Mouse (Mus musculus): Measurements from ENCODE around the gene Sec16b.

Sec16b gene

GRCm38 (mm10) chr1:157558145-157558544 is 51.6 kb downstream of the Sec16b start:
- DNase-seq (ENCODE audit: low spot score in 2 of 2): no peak

GRCm38 (mm10) chr1:157559986-157560385 is 53.5 kb downstream of the Sec16b start:
- DNase-seq (ENCODE audit: low spot score in 2 of 2): no peak

- DNase-seq (ENCODE audit: low spot score in 2 of 2): no peak
Observed at GRCm38 (mm10) chr1:157560654-157561386, 54.3 kb downstream of the Sec16b start.

GRCm38 (mm10) chr1:157567819-157568218 is 61.3 kb downstream of the Sec16b start:
- no peak for DNase-seq (ENCODE audit: low spot score in 2 of 2)

- DNase-seq (ENCODE audit: low spot score in 2 of 2): no peak
Observed at GRCm38 (mm10) chr1:157569263-157570090, 62.9 kb downstream of the Sec16b start.

GRCm38 (mm10) chr1:157575316-157575715 is 68.8 kb downstream of the Sec16b start:
- no peak for DNase-seq (ENCODE audit: low spot score in 2 of 2)

GRCm38 (mm10) chr1:157578336-157578735 is 71.8 kb downstream of the Sec16b start:
- no peak for DNase-seq (ENCODE audit: low spot score in 2 of 2)

GRCm38 (mm10) chr1:157586556-157586955 is 80.0 kb downstream of the Sec16b start:
- no peak for DNase-seq (ENCODE audit: low spot score in 2 of 2)

GRCm38 (mm10) chr1:157592039-157592438 is 85.5 kb downstream of the Sec16b start:
- DNase-seq (ENCODE audit: low spot score in 2 of 2): no peak

- DNase-seq (ENCODE audit: low spot score in 2 of 2): no peak
Observed at GRCm38 (mm10) chr1:157594561-157594960, 88.0 kb downstream of the Sec16b start.

GRCm38 (mm10) chr1:157595165-157595564 is 88.6 kb downstream of the Sec16b start:
- no peak for DNase-seq (ENCODE audit: low spot score in 2 of 2)

- DNase-seq (ENCODE audit: low spot score in 2 of 2): no peak
Observed at GRCm38 (mm10) chr1:157604513-157604912, 98.0 kb downstream of the Sec16b start.
